Mouse (Mus musculus) heart, embryonic 11.5 days (tissue): Measurements from ENCODE around the gene Syt12. TPM values are rescaled to one million over a fixed set of nuclear protein-coding genes. Genes with fewer than 3 reads are reported as not detected.

Experiments
- ATAC-seq: fragments of 200-750 bp; cut with Nextera tagmentation; replicated peaks from 2 replicates; pipeline ENCODE4 v1.8.0; 2017; ENCODE audit warnings: moderate library complexity; ENCODE audit not compliant: insufficient number of reproducible peaks, low FRiP score, low TSS enrichment
- H3K27ac ChIP-seq: fragments of 300-500 bp; sonication (generic); 2 replicates; pipeline ENCODE4 v1.5.1; 2014; ENCODE audit warnings: mild to moderate bottlenecking, low read depth, low read length
- H3K27me3 ChIP-seq: fragments of 300-500 bp; sonication (generic); 2 replicates; pipeline ENCODE4 v1.6.1; 2014; ENCODE audit warnings: mild to moderate bottlenecking, low read length, mixed read lengths; ENCODE audit not compliant: control insufficient read depth, insufficient read depth
- H3K36me3 ChIP-seq: fragments of 300-500 bp; sonication (generic); 2 replicates; pipeline ENCODE4 v1.6.1; 2014; ENCODE audit warnings: mild to moderate bottlenecking, low read length, moderate library complexity, mixed read lengths; ENCODE audit not compliant: control insufficient read depth, insufficient read depth
- H3K4me1 ChIP-seq: fragments of 300-500 bp; sonication (generic); 2 replicates; pipeline ENCODE4 v1.6.1; 2014; ENCODE audit warnings: low read length; ENCODE audit not compliant: control insufficient read depth, insufficient read depth
- H3K4me2 ChIP-seq: fragments of 300-500 bp; sonication (generic); 2 replicates; pipeline ENCODE4 v1.6.1; 2014; ENCODE audit warnings: mild to moderate bottlenecking, moderate library complexity
- H3K4me3 ChIP-seq: fragments of 300-500 bp; sonication (generic); 2 replicates; pipeline ENCODE4 v1.5.1; 2014; ENCODE audit warnings: low read depth, low read length
- H3K9ac ChIP-seq: fragments of 300-500 bp; sonication (generic); 2 replicates; pipeline ENCODE4 v1.6.1; 2014; ENCODE audit warnings: mild to moderate bottlenecking, low read depth, low read length, moderate library complexity
- H3K9me3 ChIP-seq: fragments of 300-500 bp; sonication (generic); replicated peaks from 2 replicates; pipeline ENCODE4 v1.6.1; 2016; ENCODE audit warnings: low read length; ENCODE audit not compliant: control insufficient read depth
- WGBS: fragments of 180-500 bp; shearing (Covaris S2); extraction: QIAGEN DNeasy Blood & Tissue Kit; methylation state at CpG from one replicate; pipeline ENCODE4 v1.1.7; 2014; ENCODE audit not compliant: insufficient replicate concordance; 5-methylcytosine and 5-hydroxymethylcytosine counted together
- polyA plus RNA-seq: library from polyadenylated mRNA; unstranded; fragments of >200 nt; fragmentation: Nextera tagmentation; extraction: Ambion mirVana; gene quantifications from 2 replicates; pipeline ENCODE4 v1.2.1, GENCODE M21; 2014

Gene Syt12
- polyA plus RNA-seq, 1 experiment from 2014 or later: 1.3 TPM

GRCm38 (mm10) chr19:4446661-4447420 lies 30.4 kb downstream of the Syt12 start:
- Histone ChIP-seq H3K36me3 (no peaks in the 10 kb centered on the region), H3K4me3 (no peak overlapping the region), H3K9me3 (no peaks in the 10 kb centered on the region), H3K9ac (no peak overlapping the region), H3K27ac (no peak overlapping the region), H3K4me2 (no peak overlapping the region), H3K4me1 (peaks cover 5% of the 10 kb centered on the region), H3K27me3 (no peaks in the 10 kb centered on the region)
- WGBS: 86% methylated on average over 8 of the region's 8 CpGs
- no peak for ATAC-seq

- no peaks in the 10 kb centered on the region for H3K9me3 ChIP-seq
- H3K4me2 ChIP-seq: no peak overlapping the region
- peaks cover 25% of the 10 kb centered on the region for H3K4me1 ChIP-seq
- no peaks in the 10 kb centered on the region for H3K27me3 ChIP-seq
- H3K27ac ChIP-seq: no peak overlapping the region
- WGBS: 6% methylated on average over 3 of the region's 3 CpGs
- no peaks in the 10 kb centered on the region for H3K36me3 ChIP-seq
- H3K4me3 ChIP-seq: no peak overlapping the region
- no peak overlapping the region for H3K9ac ChIP-seq
- no peak for ATAC-seq
Measured at GRCm38 (mm10) chr19:4442408-4442807, 34.8 kb downstream of the Syt12 start.

- Histone ChIP-seq H3K9me3 (no peaks in the 10 kb centered on the region), H3K4me1 (peaks cover 25% of the 10 kb centered on the region), H3K4me2 (peak overlapping the region; percentile 20; the same call in 1 of the 2 replicates), H3K36me3 (no peaks in the 10 kb centered on the region), H3K9ac (no peak overlapping the region), H3K27me3 (no peaks in the 10 kb centered on the region), H3K27ac (no peak overlapping the region), H3K4me3 (no peak overlapping the region)
- ATAC-seq: 0 out of 2 replicates have a peak, but pooled peaks have one; percentile 49
- WGBS: 36% methylated on average over 10 of the region's 10 CpGs
Measured at GRCm38 (mm10) chr19:4441621-4442161, 35.6 kb downstream of the Syt12 start.

- no peaks in the 10 kb centered on the region for H3K9me3 ChIP-seq
- WGBS: 28% methylated on average over 6 of the region's 6 CpGs
- no peaks in the 10 kb centered on the region for H3K36me3 ChIP-seq
- no peak for ATAC-seq
- no peaks in the 10 kb centered on the region for H3K27me3 ChIP-seq
- peaks cover 27% of the 10 kb centered on the region for H3K4me1 ChIP-seq
- H3K4me2 ChIP-seq: peak overlapping the region; percentile 70; the same call in 1 of the 2 replicates
- H3K4me3 ChIP-seq: no peak overlapping the region
- no peak overlapping the region for H3K9ac ChIP-seq
- H3K27ac ChIP-seq: no peak overlapping the region
Measured at GRCm38 (mm10) chr19:4441090-4441591, 36.1 kb downstream of the Syt12 start.

GRCm38 (mm10) chr19:4440222-4440621 lies 37.0 kb downstream of the Syt12 start:
- no peaks in the 10 kb centered on the region for H3K9me3 ChIP-seq
- H3K36me3 ChIP-seq: no peaks in the 10 kb centered on the region
- H3K4me3 ChIP-seq: peak overlapping the region; percentile 80; the same call in 1 of the 2 replicates
- H3K27me3 ChIP-seq: no peaks in the 10 kb centered on the region
- no peak overlapping the region for H3K27ac ChIP-seq
- 10% methylated on average over 8 of the region's 8 CpGs for WGBS
- H3K9ac ChIP-seq: no peak overlapping the region; the same call in 1 of the 2 replicates
- no peak for ATAC-seq
- peaks cover 31% of the 10 kb centered on the region for H3K4me1 ChIP-seq
- peak overlapping the region; percentile 70 for H3K4me2 ChIP-seq

GRCm38 (mm10) chr19:4439161-4439801 lies 38.0 kb downstream of the Syt12 start, which contains the start of gene Rhod:
Gene Rhod, minus strand, starts transcription at chr19:4439432.
- peak within 1 kb of the TSS; percentile 3; the same call in 1 of the 2 replicates for H3K27ac ChIP-seq
- peaks cover 31% of the 10 kb centered on the region for H3K4me1 ChIP-seq
- 0 out of 2 replicates have a peak, but pooled peaks have one; percentile 27 for ATAC-seq
- no peaks in the 10 kb centered on the region for H3K36me3 ChIP-seq
- peak within 1 kb of the TSS; percentile 78 for H3K9ac ChIP-seq
- peak within 1 kb of the TSS; percentile 70 for H3K4me2 ChIP-seq
- peak within 1 kb of the TSS; percentile 80 for H3K4me3 ChIP-seq
- H3K27me3 ChIP-seq: no peaks in the 10 kb centered on the region
- no peaks in the 10 kb centered on the region for H3K9me3 ChIP-seq
- 0% methylated on average over 38 of the region's 51 CpGs for WGBS

- H3K9ac ChIP-seq: peak overlapping the region; percentile 78
- WGBS: 4% methylated on average over 8 of the region's 8 CpGs
- no peaks in the 10 kb centered on the region for H3K27me3 ChIP-seq
- peak overlapping the region; percentile 3; the same call in 1 of the 2 replicates for H3K27ac ChIP-seq
- peaks cover 31% of the 10 kb centered on the region for H3K4me1 ChIP-seq
- peak overlapping the region; percentile 80 for H3K4me3 ChIP-seq
- no peaks in the 10 kb centered on the region for H3K36me3 ChIP-seq
- H3K4me2 ChIP-seq: peak overlapping the region; percentile 70
- ATAC-seq: no peak
- no peaks in the 10 kb centered on the region for H3K9me3 ChIP-seq
Measured at GRCm38 (mm10) chr19:4438791-4439160, 38.5 kb downstream of the Syt12 start.

- Histone ChIP-seq H3K4me2 (peak overlapping the region; percentile 70), H3K4me1 (peaks cover 31% of the 10 kb centered on the region)
Measured at GRCm38 (mm10) chr19:4437886-4438285, 39.4 kb downstream of the Syt12 start.

More at GRCm38 (mm10) chr19:4437886-4438285, 39.4 kb downstream of the Syt12 start:
- Histone ChIP-seq H3K36me3 (no peaks in the 10 kb centered on the region), H3K27me3 (no peaks in the 10 kb centered on the region), H3K4me3 (no peak overlapping the region), H3K27ac (no peak overlapping the region), H3K9ac (no peak overlapping the region), H3K9me3 (no peaks in the 10 kb centered on the region)
- WGBS: 70% methylated on average over 6 of the region's 6 CpGs
- no peak for ATAC-seq
